Mouse (Mus musculus): Measurements from ENCODE around the gene Nme7. TPM values are rescaled to one million over a fixed set of nuclear protein-coding genes. Genes with fewer than 3 reads are reported as not detected.

Gene Nme7
- polyA plus RNA-seq, 1 experiment from 2014 or later = 47.7 TPM

DNA sequence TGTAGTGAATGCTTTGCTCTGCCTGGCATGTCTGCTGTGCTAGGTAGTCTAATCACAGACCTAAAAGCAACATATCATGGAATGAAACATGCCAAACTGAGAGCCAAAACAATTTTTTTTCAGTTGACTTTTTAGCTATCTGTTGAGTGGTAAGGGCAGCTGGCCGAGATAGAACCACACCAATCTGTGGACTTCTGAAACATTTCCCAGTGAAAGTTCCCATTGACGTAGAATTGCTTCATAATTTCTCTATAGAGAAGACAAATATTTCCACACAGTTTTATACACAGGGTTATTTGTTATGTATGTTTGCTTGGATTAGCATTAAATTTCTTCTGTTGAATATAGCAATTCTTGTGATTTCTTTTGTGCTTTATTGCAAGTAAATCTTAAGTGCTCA lies 65.9 kb downstream of the Nme7 start:
- no peaks in the 10 kb centered on the region for H3K9me3 ChIP-seq (replicated peaks)
- H3K27me3 ChIP-seq (ENCODE audit: low read depth, poor library complexity, severe bottlenecking) = no peaks in the 10 kb centered on the region
- H3K4me1 ChIP-seq = no peaks in the 10 kb centered on the region
- DNase-seq (ENCODE audit: low spot score) = no peak
- H3K36me3 ChIP-seq = peaks cover 5% of the 10 kb centered on the region
- WGBS = 90% methylated on average over 2 of the region's 2 CpGs
- H3K4me3 ChIP-seq = no peak overlapping the region
- no peak overlapping the region for H3K27ac ChIP-seq

GRCm38 (mm10) chr1:164373029-164373428 lies 69.1 kb downstream of the Nme7 start:
- Histone ChIP-seq H3K9me3 (replicated peaks) (no peaks in the 10 kb centered on the region), H3K4me3 (no peak overlapping the region), H3K27ac (no peak overlapping the region), H3K4me1 (no peaks in the 10 kb centered on the region), H3K36me3 (peaks cover 9% of the 10 kb centered on the region), H3K27me3 (ENCODE audit: low read depth, poor library complexity, severe bottlenecking) (no peaks in the 10 kb centered on the region)
- no peak for DNase-seq (ENCODE audit: low spot score)
- WGBS = 92% methylated on average over 7 of the region's 7 CpGs

GRCm38 (mm10) chr1:164374020-164374419 lies 70.1 kb downstream of the Nme7 start:
- Histone ChIP-seq H3K27me3 (ENCODE audit: low read depth, poor library complexity, severe bottlenecking) (no peaks in the 10 kb centered on the region), H3K36me3 (peaks cover 9% of the 10 kb centered on the region), H3K27ac (no peak overlapping the region), H3K9me3 (replicated peaks) (no peaks in the 10 kb centered on the region), H3K4me3 (no peak overlapping the region), H3K4me1 (no peaks in the 10 kb centered on the region)
- 82% methylated on average over 7 of the region's 7 CpGs for WGBS
- DNase-seq (ENCODE audit: low spot score) = no peak

GRCm38 (mm10) chr1:164375626-164376025 lies 71.7 kb downstream of the Nme7 start:
- Histone ChIP-seq H3K4me1 (no peaks in the 10 kb centered on the region), H3K27me3 (ENCODE audit: low read depth, poor library complexity, severe bottlenecking) (no peaks in the 10 kb centered on the region), H3K9me3 (replicated peaks) (no peaks in the 10 kb centered on the region), H3K36me3 (peaks cover 9% of the 10 kb centered on the region), H3K4me3 (no peak overlapping the region), H3K27ac (no peak overlapping the region)
- 95% methylated on average over 9 of the region's 9 CpGs for WGBS
- DNase-seq (ENCODE audit: low spot score) = no peak

DNA sequence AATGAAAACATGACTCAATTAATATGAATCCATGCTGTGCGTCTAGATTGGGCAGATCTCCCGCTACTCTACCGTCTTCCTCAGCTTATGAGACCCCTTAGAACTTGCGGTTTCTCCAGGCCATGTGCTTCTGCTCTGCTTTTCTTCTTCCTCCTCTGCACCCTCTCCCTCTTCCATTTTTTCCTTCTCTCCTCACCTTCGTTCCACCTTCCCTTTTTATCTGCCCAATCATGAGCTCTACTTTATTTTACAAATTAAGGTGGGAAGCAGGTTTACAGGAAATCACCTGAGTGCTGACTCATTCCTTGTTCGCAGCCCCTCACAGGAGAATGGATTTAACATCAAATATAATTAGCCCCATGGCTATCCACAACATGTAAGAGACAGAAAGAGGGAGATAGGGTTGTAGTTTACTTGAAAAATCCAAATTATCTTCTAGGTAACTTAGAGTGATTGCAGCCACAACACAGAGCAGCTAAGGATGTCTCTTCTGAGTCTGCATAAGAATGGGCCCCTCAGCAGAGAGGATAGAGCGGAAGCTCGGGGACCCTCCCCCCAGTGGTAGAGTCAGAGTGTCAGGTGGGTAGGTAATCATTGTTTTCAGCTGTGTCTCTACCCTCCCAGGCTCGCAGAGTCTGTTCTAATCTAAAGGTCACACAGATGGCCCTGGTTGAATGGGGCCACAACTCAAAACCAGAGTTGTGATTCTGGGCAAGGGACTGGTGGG lies 73.0 kb downstream of the Nme7 start:
- Histone ChIP-seq H3K4me1 (no peaks in the 10 kb centered on the region), H3K27me3 (ENCODE audit: low read depth, poor library complexity, severe bottlenecking) (no peaks in the 10 kb centered on the region), H3K9me3 (replicated peaks) (no peaks in the 10 kb centered on the region), H3K36me3 (peaks cover 4% of the 10 kb centered on the region), H3K27ac (no peak overlapping the region), H3K4me3 (no peak overlapping the region)
- 75% methylated on average over 9 of the region's 9 CpGs for WGBS
- DNase-seq (ENCODE audit: low spot score) = no peak

- DNase-seq (ENCODE audit: low spot score) = no peak
- Histone ChIP-seq H3K36me3 (peaks cover 7% of the 10 kb centered on the region; the same call in 1 of the 2 replicates), H3K4me3 (no peak overlapping the region), H3K27ac (no peak overlapping the region), H3K4me1 (no peaks in the 10 kb centered on the region), H3K9me3 (replicated peaks) (no peaks in the 10 kb centered on the region), H3K27me3 (ENCODE audit: low read depth, poor library complexity, severe bottlenecking) (no peaks in the 10 kb centered on the region)
- WGBS = 91% methylated on average over 8 of the region's 8 CpGs
These were observed 79.7 kb downstream of the Nme7 start for GRCm38 (mm10) chr1:164383621-164384020.

DNA sequence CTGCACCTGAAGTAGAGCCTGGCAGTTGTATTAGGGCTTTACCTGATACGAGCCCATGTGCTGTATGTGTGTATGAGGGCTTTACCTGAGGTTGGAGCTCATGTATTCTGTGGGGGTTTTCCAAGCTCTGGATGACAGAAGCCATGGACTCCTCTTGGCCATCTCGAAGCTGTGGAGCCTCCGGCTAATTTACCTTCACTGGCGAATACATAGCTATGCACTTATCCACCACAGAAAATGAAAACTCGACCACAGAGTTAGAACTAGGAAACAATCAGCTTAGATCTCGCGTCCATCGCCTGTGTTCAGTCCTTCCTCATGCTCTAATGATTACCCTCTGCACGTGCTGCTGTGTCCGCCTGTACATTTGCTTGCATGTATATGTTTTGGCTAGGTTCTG lies 80.4 kb downstream of the Nme7 start:
- Histone ChIP-seq H3K27me3 (ENCODE audit: low read depth, poor library complexity, severe bottlenecking) (no peaks in the 10 kb centered on the region), H3K9me3 (replicated peaks) (no peaks in the 10 kb centered on the region), H3K36me3 (peaks cover 7% of the 10 kb centered on the region; the same call in 1 of the 2 replicates), H3K4me3 (no peak overlapping the region), H3K27ac (no peak overlapping the region), H3K4me1 (no peaks in the 10 kb centered on the region)
- WGBS = 95% methylated on average over 10 of the region's 10 CpGs
- DNase-seq (ENCODE audit: low spot score) = no peak

DNA sequence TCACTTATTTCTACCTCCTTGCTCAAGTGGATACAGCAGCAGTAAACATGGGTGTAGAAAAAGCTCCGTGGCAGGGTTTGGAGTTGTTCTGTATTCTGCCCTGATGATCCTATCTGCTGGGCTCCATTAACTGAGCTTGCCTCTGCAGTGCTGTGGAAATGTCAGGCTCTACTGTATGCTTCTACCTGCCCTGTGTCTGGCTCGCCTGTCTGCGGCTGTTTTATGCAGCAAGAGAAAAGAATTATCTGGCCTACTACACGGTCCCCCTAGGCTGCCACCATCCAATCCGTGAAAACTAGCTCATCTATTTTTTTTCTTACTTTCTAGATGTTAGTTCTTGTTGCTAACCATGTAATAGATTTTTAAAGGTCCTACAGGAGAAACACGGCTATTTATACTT lies 81.1 kb downstream of the Nme7 start:
- Histone ChIP-seq H3K27ac (no peak overlapping the region), H3K4me3 (no peak overlapping the region), H3K4me1 (no peaks in the 10 kb centered on the region), H3K9me3 (replicated peaks) (no peaks in the 10 kb centered on the region), H3K36me3 (peaks cover 7% of the 10 kb centered on the region; the same call in 1 of the 2 replicates), H3K27me3 (ENCODE audit: low read depth, poor library complexity, severe bottlenecking) (no peaks in the 10 kb centered on the region)
- WGBS = 91% methylated on average over 6 of the region's 6 CpGs
- DNase-seq (ENCODE audit: low spot score) = no peak

DNA sequence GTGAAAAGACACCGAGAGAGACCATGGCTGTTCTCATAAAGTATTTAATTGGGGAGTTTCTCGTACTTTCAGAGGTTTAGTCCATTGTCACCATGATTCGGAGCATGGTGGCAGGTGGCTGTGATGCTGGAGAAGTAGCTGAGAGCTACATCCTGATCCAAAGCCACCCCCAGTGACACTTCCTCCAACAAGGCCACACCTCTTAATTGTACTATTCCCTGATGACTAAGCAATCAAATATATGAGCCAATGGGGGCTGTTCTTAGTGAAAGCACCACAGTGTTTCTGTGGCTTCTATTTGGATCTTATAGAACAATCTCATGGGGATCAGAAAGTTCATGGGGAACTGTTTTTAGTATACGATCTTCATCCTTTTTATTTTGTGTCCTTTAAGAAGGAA lies 85.8 kb downstream of the Nme7 start:
- DNase-seq (ENCODE audit: low spot score) = no peak
- 86% methylated on average over 4 of the region's 4 CpGs for WGBS
- Histone ChIP-seq H3K4me3 (no peak overlapping the region), H3K27me3 (ENCODE audit: low read depth, poor library complexity, severe bottlenecking) (no peaks in the 10 kb centered on the region), H3K36me3 (peaks cover 7% of the 10 kb centered on the region; the same call in 1 of the 2 replicates), H3K9me3 (replicated peaks) (no peaks in the 10 kb centered on the region), H3K27ac (no peak overlapping the region), H3K4me1 (no peaks in the 10 kb centered on the region)

- WGBS = 60% methylated on average over 3 of the region's 3 CpGs
- no peak overlapping the region for H3K4me3 ChIP-seq
- no peaks in the 10 kb centered on the region for H3K4me1 ChIP-seq
- H3K9me3 ChIP-seq (replicated peaks) = no peaks in the 10 kb centered on the region
- no peaks in the 10 kb centered on the region for H3K27me3 ChIP-seq (ENCODE audit: low read depth, poor library complexity, severe bottlenecking)
- no peak overlapping the region for H3K27ac ChIP-seq
- no peak for DNase-seq (ENCODE audit: low spot score)
- H3K36me3 ChIP-seq = peaks cover 5% of the 10 kb centered on the region; the same call in 1 of the 2 replicates
These were observed 88.3 kb downstream of the Nme7 start for GRCm38 (mm10) chr1:164392176-164392575.

DNA sequence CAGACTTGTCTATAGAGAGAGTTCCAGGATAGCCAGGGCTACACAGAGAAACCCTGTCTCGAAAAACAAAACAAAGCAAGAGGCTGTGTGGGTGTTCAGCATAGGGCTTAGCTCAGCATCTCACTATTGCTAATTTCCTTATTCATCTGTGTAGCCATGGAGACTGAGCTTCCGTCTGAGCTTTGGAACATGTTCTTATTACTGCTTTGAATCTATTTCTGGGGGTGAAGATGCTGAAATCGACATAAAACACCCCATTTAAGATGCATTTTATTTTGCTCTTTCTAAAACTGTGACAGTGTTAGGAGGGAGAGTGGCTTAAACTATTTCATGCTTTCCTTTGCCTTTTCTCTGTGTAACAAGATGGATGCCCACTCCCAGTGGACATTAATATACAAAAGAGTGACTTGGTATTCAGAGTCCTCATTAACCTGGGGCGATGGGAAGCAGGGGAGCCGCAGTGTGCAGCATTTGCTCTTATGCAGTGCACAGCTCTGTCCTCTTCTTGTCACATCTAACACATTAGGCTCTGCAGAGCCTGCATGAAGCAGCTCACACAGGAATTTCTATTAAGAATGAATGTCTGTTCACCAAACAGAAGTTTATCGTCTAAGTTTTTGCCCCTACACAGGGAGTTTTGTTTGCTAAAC lies 91.3 kb downstream of the Nme7 start:
- H3K36me3 ChIP-seq = no peaks in the 10 kb centered on the region
- no peak overlapping the region for H3K27ac ChIP-seq
- WGBS = 95% methylated on average over 6 of the region's 6 CpGs
- H3K27me3 ChIP-seq (ENCODE audit: low read depth, poor library complexity, severe bottlenecking) = no peaks in the 10 kb centered on the region
- no peak overlapping the region for H3K4me3 ChIP-seq
- no peaks in the 10 kb centered on the region for H3K4me1 ChIP-seq
- no peaks in the 10 kb centered on the region for H3K9me3 ChIP-seq (replicated peaks)
- no peak for DNase-seq (ENCODE audit: low spot score)

GRCm38 (mm10) chr1:164397672-164398071 lies 93.8 kb downstream of the Nme7 start:
- no peak for DNase-seq (ENCODE audit: low spot score)
- Histone ChIP-seq H3K27ac (no peak overlapping the region), H3K4me1 (no peaks in the 10 kb centered on the region), H3K4me3 (no peak overlapping the region), H3K27me3 (ENCODE audit: low read depth, poor library complexity, severe bottlenecking) (no peaks in the 10 kb centered on the region), H3K36me3 (peaks cover 19% of the 10 kb centered on the region), H3K9me3 (replicated peaks) (no peaks in the 10 kb centered on the region)
- 89% methylated on average over 4 of the region's 4 CpGs for WGBS

- 95% methylated on average over 3 of the region's 3 CpGs for WGBS
- Histone ChIP-seq H3K27ac (no peak overlapping the region), H3K9me3 (replicated peaks) (no peaks in the 10 kb centered on the region), H3K27me3 (ENCODE audit: low read depth, poor library complexity, severe bottlenecking) (no peaks in the 10 kb centered on the region), H3K36me3 (peaks cover 36% of the 10 kb centered on the region), H3K4me1 (no peaks in the 10 kb centered on the region), H3K4me3 (no peak overlapping the region)
- no peak for DNase-seq (ENCODE audit: low spot score)
These were observed 95.7 kb downstream of the Nme7 start for GRCm38 (mm10) chr1:164399578-164399977.
